Mouse (Mus musculus): ENCODE results near the gene Myh13.

- no peak for TF ChIP-seq CTCF (IDR thresholded peaks at IDR 0.05; ENCODE audit: low read depth, low read length)
- no peak for TF ChIP-seq POLR2A (IDR thresholded peaks at IDR 0.05; ENCODE audit: borderline replicate concordance, low read depth, low read length)
These were observed 69.4 kb downstream of the Myh13 start for GRCm38 (mm10) chr11:67390679-67391384.

Measured in bone marrow macrophage, adult 2 months (primary cell).